Mouse (Mus musculus) lung, postnatal 0 days (tissue): ENCODE data around the gene Matn1.

Source experiments
- CTCF ChIP-seq: IDR thresholded peaks from 2 replicates; pipeline ENCODE4 v1.5.1; 2016; ENCODE audit warnings: antibody characterized with exemption, mild to moderate bottlenecking
- EP300 ChIP-seq: IDR thresholded peaks from 2 replicates; pipeline ENCODE4 v1.6.1; 2016; ENCODE audit warnings: antibody characterized with exemption, mild to moderate bottlenecking, control low read depth

DNA sequence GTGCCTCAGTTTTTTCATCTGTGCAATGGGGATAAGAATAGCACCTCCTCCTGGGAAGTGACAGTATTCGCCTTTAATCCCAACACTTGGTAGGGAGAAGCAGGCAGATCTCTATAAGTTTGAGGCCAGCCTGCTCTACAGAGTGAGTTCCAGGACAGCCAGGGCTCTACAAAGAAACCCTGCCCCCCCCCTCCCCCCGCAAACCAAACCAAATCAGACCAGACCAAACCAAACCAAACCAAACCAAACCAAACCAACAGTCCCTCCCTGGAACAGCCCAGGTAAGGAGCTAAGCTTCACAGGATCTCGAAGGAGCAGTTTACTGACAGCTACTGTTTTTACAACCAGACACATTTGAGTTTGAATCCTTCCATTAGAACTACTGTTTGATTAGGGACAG, 31.6 kb upstream of the Matn1 start:
- TF ChIP-seq CTCF, result no peak
- TF ChIP-seq EP300, result no peak
